Mouse (Mus musculus): ENCODE data around the gene Phf1.

Phf1 gene

DNA sequence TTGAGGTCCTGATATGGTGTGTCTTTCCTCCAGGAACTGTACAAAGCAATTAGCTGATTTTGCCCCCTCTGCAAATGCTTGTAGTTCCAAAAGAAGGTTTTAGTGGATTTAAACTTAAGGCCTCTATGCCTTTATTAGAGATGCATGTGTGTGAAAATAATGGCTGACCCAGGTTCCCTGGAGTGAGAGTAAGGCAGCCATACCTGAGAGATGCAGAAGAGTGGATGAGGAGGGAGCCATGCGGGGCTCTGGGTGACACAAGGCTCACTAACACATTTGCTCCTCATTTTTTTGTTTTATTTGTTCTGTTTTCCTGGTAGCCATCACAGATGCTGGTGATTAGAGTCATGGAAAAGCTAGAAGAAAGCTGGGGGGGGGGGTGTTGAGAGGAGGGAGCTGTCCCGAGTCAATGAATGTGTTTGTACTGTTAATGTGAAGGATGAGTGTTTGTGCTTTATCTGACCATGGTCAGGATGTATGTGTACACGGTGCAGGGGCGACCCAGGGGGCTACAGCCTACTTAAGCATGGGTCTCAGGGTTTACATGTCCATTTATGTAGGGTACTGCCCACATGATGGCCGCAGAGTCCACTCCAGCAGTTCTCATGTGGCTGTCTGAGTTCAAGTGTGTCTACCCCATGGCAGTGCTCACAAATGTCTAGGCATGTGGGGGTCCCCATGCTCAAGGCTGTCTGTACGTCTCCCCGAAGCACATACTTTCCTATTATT, 17.9 kb downstream of the Phf1 start:
- in situ Hi-C loops (cut with MseI, MboI) = no loop called here

DNA sequence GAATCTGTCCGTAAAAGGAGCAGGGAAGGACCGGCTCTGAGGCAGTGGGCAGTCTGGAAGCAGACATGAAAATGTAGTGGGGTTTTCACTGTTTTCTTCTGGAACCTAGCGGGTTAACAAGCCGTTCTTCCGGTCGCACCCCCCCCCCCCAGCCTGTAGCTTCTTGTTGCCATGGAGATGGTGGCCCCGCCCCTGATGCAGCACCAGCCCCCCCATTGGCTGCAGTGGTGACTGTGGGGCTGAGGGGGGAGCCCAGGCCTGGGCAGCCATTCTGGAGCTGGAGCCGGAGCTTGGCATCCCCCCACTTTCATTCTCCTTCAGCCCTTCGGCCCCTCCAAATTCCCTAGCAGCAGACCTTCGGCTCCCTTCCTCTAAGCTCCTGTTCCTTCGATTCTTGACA, 18.6 kb downstream of the Phf1 start:
- in situ Hi-C loops (cut with MseI, MboI) = no loop called here

DNA sequence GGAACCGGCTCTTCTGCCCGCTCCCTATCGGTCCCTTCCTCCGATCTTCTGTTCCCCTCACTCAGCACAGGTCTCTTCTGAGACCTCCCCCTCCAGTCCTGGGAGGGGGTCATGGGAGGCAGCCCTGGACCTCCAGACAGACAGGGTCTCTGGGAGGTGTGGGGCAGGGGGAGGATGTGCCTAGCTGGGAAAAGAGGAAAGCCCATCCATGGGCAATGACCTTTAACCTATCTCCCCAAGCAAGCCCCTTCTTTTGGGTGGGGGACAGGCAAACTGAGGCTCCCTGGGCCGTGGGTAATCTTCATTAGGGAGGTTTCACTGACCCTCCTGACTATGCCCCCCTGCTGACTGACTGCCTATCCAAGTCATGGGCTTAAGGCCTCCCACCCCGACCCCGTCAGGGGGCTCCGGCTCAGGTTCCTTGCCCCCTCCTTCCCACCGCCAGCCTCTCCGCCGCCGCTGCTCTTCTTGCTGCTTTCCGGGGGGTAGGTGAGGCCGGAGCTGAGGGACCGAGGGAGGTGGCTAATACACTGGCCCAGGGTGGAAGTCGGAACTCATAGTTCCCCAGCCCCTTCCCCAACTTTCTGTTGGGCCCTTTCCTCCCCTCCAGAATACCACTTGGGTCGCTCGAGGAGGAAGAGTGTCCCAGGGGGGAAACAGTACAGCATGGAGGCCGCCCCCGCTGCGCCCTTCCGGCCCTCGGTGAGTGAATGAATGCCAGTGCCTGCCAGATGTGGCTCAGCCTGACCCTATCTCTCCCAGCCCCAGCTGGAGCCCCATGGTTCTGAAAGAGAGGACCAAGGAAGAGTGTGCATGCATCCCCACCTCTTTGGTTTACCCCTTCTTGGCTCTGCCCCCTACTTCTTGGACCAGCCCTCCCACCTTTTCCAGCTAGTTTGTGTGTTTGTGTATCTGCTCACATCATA, 19.4 kb downstream of the Phf1 start:
- in situ Hi-C loops (cut with MseI, MboI) = no loop called here

DNA sequence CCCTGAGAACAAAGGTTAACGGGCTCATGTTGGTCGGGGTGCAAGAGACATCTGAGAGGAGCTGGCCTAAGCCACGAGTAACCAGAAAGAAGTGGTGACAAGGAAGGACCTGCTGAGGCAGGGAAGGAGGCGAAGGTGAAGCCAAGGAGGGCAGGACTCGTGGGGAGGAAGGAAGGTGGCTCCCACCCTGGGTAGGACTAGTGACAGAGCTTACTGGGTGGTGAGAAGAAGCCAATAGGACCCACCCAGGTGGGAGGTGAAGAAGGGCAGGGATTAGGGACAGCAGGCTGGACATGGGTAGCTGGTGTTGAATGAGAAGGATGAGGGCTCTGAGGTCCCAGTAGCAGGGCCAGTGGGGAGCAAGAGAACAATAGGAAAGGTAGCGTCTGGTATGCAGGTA, 20.3 kb downstream of the Phf1 start:
- in situ Hi-C loops (cut with MseI, MboI) = no loop called here

DNA sequence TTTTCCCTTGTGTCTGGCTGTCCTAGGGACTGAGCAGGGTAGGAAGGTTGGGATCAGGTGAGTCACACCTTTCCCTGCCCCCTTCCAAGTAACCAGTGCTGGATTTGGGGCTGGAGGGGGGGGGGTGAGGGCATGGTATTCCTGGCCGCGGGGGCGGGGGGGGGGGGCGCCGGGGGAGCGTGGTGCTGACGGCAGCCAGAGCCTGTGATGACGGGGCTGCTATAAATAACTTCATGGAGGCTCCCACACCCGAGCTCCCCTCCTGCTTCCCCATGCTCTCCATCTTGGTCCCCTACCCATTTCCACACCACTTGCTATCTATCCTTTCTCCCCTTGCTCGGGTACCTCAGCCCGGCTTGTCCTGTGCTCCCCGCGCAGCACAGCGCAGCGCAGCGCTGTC, 20.9 kb downstream of the Phf1 start:
- in situ Hi-C loops (cut with MseI, MboI) = no loop called here

DNA sequence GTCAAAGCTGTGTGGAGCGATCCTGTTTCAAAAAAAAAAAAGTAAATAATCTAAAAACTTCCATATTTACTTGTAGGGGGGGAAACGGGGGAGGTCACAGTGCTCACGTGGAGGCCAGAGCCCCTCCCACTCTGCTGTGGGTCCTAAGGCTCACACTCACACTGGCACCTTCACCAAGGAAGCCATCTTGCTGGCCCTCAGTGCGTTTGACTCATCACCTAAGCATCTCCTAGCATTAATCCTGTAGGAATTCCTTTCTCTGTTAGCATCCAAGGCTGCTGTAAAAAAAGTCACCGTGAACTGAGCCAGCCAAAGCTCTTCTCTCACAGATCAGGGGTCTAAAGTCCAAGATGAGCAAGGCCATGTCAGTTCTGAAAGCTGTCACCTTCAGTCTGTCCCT, 23.5 kb downstream of the Phf1 start:
- in situ Hi-C loops (cut with MseI, MboI) = no loop called here

DNA sequence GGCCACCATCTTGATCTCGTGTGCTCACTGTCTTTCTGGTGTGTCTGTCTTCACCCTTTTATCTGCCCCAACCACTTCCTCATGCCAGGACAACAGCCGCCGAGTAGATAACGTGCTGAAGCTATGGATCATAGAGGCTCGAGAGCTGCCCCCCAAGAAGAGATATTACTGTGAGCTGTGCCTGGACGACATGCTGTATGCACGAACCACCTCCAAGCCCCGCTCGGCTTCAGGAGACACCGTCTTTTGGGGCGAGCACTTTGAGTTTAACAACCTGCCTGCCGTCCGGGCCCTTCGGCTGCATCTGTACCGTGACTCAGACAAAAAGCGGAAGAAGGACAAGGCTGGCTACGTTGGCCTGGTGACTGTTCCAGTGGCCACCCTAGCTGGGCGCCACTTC, 24.0 kb downstream of the Phf1 start:
- in situ Hi-C loops (cut with MseI, MboI) = no loop called here

DNA sequence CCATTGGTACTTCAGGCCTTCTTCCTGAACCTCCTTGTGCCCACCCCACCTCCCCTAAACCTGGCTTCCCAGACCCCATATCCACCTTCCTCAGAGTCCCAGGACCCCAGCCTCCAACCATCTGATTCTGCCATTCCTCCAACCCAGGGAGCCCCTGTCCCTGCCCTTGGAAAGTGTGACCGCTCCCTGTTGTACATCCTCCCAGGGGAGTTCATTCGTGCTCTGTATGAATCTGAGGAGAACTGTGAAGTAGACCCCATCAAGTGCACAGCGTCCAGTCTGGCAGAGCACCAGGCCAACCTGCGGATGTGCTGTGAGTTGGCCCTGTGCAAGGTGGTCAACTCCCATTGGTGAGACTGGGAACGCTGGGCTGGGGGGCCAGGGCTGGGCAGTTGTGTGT, 25.0 kb downstream of the Phf1 start:
- in situ Hi-C loops (cut with MseI, MboI) = no loop called here

DNA sequence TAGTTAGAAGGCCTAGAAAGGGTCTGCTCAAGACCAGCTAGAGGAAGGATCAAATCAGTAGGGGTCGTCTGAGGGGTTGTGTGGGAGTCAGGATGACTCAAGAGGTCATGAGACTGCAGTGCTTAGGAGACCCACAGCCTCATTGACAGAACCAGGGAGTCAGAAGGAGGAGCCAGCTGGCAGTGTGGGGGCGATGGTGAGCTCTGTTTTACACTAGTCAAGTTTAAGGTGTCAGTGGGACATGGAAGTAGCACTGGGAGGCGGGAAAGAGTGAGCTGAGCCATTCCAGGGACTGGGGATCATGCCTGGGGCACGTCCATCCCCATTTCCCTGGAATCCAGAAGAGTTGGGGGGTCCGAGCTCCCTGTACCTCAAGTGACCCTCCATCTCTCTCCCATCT, 26.0 kb downstream of the Phf1 start:
- in situ Hi-C loops (cut with MseI, MboI) = no loop called here

DNA sequence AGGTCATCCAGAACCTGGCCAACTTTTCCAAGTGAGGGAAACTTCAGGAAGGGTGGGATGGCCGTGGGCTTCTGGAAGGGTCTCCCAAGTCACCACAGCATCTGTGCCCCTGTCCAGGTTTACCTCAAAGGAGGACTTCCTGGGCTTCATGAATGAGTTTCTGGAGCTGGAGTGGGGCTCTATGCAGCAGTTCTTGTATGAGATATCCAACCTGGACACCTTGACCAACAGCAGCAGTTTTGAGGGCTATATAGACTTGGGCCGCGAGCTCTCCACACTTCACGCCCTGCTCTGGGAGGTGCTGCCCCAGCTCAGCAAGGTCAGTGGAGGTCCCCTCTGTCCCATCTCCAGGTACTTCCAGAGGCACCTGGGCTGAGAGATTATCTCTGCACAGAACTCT, 27.0 kb downstream of the Phf1 start:
- in situ Hi-C loops (cut with MseI, MboI) = no loop called here

DNA sequence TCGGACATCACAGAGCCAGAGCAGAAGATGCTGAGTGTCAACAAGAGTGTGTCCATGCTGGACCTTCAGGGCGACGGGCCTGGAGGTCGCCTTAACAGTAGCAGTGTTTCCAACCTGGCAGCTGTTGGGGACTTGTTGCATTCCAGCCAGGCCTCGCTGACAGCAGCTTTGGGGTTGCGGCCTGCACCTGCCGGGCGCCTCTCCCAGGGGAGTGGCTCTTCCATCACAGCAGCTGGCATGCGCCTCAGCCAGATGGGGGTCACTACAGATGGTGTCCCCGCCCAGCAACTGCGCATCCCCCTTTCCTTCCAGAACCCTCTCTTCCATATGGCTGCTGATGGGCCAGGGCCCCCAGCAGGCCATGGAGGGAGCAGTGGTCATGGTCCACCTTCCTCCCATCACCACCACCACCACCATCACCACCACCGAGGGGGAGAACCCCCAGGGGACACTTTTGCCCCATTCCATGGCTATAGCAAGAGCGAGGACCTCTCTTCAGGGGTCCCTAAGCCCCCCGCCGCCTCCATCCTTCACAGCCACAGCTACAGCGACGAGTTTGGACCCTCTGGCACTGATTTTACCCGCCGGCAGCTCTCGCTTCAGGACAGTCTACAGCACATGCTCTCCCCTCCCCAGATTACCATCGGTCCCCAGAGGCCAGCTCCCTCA, 28.9 kb downstream of the Phf1 start:
- in situ Hi-C loops (cut with MseI, MboI) = no loop called here

DNA sequence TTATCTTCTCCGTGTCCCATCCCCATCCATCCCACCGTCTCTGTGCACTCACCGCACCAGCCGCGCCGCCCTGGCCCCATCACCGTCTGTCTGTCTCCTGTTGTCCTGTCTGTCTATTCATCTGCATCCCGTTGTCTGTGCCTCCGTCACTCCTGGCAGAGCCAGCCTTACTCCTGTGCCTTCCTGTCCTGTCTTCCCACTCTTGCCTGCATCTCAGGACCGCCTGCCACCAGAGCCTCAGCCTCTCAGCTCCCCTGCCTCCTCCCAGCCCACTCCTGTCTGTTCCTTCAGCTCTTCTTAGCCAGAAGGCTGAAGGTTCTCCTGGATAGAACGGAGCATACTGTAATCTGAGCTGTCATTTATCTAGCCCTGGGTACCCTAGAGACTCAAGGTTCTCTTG, 34.1 kb downstream of the Phf1 start:
- in situ Hi-C loops (cut with MseI, MboI) = no loop called here

DNA sequence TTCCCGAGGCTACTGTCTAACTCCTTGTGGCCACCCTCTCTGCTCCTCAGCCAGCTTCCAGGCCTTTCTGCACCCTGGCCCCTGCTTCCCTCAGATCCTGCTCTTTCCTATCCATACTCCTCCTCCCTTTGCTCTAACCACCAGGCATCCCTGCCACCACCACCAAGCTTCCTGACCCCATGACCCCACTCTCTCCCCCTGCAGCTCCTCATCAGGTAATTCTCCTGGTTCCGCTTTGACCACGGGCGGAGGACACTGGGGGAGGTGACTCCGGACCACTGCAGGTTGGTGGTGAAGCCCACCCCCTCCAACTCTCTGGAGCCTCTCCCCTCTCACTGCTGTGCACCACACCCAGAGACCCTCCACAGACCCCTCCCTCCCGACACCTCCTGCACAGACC, 34.6 kb downstream of the Phf1 start:
- in situ Hi-C loops (cut with MseI, MboI) = no loop called here

DNA sequence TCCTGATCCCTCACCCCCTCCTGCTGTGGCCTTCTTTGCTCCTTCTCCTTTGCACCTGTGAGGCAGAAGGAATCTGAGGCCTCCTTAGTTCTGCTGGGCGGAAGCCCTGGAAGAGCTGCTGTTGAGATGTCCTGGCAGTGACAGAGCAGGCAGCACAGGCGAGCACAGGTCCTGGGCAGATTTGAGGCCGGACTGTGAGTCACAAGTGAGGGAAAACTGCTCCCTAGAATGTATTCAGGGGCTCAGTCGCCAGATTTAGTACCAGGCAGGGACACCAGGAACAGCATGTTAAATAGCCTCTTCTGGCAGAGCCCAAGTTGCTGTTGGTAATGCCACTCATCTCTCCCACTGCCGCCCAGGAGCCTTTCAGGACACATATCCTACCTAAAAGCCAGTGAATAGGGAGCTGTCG, 35.4 kb downstream of the Phf1 start:
- in situ Hi-C loops (cut with MseI, MboI) = no loop called here

DNA sequence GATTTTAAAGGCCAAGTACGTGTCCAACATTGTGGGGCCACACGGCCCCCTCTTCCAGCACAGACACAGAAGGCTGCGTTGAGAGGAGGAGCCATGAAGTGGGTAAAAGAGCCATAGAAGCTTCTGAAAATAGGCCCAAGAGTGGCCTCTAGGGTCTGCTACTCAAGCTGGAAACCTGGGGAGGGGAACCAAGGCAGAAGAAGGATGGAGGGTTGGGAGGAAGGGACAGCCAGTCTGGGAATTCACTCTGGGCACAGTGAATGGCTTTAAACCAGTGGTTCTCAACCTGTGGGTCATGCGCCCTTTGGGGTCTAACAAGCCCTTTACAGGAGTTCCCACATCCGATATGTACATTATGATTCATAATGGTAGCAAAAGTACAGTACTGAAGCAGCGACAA, 36.4 kb downstream of the Phf1 start:
- in situ Hi-C loops (cut with MseI, MboI) = no loop called here

DNA sequence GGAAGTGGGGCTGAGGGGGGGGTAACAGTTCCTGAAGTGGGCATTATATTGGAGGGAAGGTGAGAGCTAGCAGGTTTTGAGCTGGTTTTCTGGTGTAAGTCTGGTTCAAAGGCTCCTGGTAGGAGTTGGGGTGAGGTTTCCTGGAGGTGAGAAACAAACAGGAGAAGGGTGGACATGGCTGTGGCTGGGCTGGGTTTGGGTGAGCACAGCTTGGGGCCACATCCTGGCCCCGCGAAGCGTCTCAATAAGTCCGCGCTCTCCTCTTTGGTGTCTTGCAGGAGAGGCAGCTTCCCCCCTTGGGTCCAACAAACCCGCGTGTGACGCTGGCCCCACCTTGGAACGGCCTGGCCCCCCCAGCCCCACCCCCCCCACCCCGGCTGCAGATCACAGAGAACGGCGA, 37.4 kb downstream of the Phf1 start:
- in situ Hi-C loops (cut with MseI, MboI) = no loop called here

DNA sequence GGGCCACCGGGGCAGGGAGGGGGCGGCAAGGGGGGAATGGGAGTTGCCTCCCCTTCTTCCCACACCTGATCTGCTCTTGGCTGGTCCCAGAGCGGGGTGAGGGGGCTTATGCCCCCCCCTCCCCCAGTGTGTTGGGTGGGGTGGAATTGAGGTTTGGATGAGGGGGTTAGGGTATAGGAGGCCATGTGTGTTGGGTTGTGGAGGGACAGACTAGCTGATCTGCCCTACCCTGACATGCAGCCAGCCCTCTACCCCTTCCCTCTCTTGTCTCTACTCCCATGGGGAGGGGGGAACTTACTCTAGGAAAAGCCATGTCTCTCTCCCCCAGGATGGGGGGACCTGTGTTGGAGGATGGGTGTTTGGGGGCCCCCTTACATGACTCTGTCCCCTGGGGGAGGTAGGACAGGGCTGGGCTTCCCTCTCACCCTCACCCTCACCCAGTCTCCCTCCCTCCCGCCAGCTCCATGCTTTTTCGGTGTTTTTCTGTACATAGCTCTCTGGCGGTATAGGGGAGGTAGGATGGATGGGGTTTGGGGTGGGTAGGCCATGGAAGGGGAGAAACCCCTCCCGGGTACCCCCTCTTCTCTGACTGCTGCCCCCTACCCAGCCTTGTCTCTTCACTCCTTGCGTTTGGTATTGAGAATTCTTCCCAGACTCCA, 38.5 kb downstream of the Phf1 start:
- in situ Hi-C loops (cut with MseI, MboI) = no loop called here

DNA sequence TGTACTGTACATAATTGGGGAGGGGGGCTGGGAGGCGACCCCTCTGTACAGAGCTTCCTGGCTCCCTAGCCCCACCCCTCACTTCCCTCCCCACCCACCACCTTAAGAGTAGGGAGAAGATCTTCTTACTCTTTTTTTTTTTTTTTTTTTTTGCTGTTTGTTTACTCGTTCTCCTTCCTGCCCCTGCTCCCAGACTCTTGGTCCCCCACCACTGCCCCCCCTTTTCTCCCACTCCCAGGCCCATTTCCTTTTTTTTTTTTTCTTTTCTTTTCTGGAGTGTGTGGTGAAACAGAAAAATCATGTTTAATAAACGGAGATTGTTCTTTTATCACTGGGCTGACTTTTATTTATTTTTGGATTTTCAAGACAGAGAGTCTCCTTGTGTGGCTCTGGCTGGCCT, 39.3 kb downstream of the Phf1 start:
- in situ Hi-C loops (cut with MseI, MboI) = no loop called here

DNA sequence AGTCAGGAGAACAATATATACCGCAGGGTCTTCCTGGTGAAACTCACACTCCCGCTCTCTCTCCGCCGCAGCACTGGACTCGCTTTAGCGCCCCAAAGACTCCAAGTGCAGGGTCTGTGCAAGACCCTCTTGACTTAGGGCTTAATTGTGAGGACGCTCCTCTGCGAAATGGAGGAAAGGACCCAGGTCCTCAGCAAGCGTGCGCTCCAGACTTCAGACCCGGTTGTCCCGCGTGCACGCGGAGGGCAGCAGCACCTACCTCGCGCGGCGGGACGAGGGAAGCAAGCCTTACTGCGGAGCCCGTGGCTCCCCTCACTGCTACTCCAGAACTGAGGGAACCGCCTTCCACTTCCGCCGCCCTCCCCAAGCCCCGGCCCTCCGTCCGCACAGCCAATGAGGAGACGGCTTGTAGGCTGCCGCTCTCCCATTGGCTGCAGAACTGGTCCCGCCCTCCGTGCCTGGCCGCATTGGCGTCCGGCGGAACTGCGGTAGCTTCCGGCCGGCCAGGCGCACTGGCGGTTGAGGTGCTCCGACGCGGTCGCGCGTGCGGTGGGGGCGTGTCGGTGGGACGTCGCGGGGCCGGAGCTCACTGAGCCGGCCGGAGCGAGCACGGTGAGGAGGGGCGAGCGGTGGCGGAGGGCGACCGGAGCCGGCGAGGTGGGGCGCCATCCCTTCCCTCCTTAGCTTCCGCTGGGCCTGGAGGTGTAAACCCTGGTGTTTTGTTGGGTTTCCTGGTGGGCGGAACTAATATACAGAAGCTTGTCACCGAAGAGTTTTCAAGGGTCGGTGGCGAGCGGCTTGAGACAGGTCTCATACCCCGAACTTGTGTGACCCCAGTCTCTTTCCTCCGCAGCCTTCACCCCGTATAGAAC, 40.1 kb downstream of the Phf1 start, which contains the start of gene Zbtb9:
Gene Zbtb9, plus strand, starts transcription at position 465 of the 872 bp plus-strand sequence.
- in situ Hi-C loops (cut with MseI, MboI) = no loop called here

DNA sequence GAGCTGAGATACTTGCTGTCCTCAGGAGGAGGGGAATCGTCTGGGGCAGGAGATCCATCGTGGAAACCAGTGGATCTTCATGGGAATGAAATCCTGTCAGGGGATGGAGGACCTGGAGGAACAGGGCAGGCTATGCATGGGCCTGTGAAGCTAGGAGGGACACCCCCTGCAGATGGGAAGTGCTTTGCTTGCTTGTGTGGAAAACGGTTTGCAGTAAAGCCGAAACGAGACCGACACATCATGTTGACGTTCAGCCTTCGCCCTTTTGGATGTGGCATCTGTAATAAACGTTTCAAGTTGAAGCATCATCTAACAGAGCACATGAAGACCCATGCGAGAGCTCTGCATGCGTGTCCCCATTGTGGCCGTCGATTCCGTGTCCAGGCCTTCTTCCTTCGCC, 41.7 kb downstream of the Phf1 start:
- in situ Hi-C loops (cut with MseI, MboI) = no loop called here

DNA sequence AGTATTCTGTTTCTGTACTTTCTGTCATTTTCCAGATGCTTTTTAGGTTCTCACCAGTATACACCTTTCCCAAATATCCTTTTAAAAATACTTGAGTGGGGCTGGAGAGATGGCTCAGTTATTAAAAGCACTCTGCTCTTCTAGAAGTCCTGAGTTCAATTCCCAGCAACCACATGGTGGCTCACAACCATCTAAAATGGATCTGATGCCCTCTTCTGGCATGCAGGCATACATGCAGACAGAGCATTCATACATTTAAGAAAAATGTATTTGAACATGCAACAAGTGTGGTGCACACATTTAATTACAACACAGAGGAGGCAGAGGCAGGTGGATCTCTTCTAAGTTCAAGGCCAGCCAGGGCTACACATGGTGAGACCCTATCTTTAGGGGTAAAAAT, 42.6 kb downstream of the Phf1 start:
- in situ Hi-C loops (cut with MseI, MboI) = no loop called here

Measured in mouse trophoblast stem cell (cell line).